Mouse (Mus musculus) embryo, embryonic 10 days (tissue): ENCODE measurements around the gene Sf3b3.
A peak's percentile ranks its signal among the peaks of the same experiment; 100 is the strongest.

Experiments
- DNase-seq: peaks from one replicate; pipeline ENCODE4 v3.0.0-alpha.2; 2015; ENCODE audit warnings: low spot score

Sf3b3 gene

DNA sequence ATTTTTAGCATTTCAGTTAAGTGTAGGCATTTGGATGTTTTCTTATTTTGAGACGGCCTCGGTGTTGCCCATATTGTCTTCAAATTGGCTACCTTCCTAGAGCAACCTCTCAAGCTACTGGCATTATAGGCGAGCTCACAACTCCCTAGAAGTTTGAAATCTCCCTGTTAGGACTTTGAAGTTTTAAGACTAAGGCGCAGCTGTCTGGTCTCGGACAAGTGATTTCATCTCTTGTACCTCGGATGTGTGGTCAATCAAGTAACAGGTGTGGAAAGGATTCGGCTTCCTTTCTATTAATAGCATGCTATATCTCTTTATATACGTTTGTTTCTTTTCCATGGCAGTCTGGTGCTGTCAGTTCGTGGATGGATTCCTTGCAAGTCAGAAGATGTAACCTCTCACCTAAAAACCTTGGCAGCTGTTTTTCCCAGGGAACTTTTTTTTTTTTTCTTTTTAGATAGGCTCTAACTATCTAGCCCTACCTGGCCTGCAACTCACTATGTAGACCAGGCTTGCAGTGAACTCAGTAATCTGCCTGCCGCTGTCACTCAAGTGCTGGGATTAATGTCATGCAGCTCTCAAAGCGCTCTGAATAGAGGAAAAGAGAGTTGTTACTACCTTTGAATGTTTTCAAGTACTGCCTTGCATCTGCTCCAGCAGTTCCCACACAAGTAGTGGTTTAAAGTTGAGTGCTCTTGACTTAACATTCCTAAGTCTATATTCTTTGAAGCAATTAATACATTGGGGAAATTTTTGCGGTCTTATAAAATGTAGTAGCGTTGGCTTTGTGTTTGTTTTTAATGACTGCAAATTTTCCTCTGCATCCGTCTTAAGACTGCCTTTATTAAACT lies 1.3 kb upstream of the Sf3b3 start:
- DNase-seq, result no peak

DNA sequence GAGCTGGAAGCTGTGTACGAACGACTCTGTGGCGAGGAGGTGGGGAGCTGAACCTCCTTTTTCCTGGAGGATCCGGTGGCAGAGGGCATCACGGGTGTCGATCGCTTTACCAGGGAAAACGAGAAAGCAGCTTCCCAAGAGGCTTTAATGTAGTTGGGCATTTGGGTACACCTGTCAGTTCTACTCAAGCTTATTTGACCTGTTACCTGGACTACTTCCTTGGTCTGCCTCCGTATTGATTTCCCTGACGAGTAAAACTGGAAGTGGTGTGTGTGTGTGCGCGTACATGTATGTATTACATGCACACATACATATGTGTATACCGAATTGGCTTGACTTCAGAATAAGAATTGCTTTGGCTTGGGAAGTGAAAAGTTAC lies 573 bp upstream of the Sf3b3 start:
- DNase-seq, result no peak

DNA sequence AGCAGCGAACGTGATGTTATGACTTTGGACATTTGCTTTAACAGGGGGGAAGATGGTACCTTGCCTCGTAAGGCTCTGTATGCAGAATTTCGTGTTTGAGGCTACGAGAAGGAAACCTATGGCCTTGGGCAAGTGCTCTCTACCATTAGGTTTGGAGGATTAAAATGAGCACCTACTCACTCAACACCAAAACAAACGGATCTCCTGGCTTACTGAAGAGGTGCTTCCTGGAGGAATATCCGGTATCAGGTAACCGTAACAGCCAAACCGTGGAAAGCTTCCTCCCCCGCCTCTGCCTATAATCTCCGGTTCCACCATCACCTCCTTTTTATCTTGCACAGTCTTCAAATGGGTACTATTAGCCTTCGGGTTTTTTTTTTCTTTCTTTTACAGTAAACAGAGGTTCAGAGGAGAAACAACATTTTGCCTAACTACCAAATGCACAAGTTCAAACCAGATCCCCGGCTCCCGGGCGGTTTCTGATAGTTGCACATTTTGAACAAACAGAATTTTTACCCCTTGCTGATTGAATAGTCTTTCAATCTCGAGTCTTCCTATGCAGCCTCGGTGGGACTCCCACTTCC lies 674 bp downstream of the Sf3b3 start:
- peak; percentile 28 for DNase-seq

DNA sequence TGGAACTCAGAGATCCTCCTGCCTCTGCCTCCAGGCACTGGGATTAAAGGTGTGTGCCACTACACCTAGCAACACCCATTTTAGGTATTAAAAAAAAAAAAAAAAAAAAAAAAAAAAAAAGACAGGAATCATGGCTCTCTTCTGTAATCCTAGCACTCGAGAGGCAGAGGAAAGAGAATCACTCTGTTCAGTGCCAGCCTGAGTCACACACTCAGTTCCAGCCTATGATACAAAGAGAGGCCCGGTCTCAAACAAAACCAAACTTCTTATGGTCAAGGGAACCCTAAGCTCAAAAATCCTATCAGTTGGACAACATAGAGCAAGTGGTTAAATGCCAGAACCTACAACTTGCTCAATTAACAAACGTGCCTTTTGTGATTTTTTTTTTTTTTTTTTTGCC lies 1.6 kb downstream of the Sf3b3 start:
- DNase-seq, result no peak

DNA sequence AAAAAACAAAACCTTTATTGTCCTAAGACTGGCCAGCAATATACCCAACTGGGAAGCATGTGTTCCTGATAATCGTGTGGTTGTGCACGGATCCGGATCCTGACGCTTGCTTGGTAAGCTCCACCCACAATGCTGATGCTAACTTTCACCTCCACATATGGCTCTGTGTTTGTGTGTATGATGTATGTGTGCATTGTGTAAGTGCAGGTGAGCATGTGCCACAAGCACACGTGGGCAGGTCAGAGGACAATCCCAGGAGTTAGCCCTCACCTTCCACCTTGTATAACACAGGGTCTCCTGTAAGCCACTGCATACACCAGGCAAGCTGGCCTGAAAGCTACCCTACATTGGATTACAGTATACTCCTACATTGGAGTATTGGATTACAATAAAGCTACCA lies 3.4 kb downstream of the Sf3b3 start:
- no peak for DNase-seq

DNA sequence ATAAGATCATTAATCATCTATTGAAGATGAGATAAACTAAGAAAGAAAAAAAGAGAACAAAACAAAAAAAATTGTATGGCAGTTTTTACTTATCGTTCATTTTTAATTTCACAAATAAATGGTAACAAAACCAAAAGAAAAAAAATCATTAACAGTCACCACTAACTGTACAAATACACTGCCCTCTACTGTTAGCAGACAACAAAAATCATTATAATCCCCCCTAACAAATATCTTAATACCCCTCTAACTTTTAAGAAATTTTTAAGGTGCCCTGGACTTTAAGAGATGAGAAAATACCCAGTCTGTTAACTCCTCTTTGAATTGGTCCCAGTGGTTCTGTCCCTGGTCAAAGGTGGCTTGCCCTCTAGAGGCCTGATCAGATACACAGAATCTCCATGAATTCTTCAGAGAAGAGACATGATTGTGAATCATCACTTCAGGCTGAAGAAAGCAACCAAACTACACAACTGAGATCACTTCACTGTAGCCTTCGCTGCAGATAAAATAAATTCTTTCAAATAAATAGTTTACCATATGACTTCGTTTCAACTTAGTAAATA lies 4.5 kb downstream of the Sf3b3 start:
- DNase-seq, result no peak

DNA sequence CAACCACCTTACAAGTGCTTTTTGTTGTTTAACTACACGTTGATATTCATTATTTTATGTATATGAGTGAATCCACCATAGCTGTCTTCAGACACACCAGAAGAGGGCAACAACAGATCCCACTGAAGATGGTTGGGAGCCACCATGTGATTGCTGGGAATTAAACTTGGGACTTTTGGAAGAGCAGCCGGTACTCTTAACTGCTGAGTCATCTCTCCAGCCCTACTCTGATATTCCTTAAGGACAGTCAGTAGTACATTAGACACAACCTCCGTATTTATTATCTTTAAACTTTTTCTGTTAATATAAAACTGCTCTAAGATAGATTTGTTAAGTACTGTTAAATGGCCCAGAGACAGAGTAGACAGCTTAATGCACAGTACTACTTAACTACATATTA lies 14.6 kb downstream of the Sf3b3 start:
- no peak for DNase-seq

DNA sequence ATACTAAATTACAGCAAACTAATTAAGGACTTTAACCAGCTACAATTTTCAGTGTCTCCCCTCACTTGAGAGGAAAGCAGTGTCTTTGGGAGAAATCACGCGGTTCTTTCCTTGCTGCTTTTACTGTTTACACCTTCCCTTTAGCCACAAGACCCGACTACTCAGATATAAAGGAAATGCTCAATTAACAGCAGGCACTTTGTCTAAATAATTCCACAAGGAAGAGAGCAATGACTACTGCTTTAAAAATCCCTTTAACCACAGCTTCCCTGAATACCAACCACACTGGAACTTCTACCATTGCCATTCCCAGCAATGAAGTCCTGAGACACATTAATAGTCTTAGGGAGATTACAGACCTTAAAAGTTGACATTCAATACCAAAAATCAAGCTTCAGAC lies 18.1 kb downstream of the Sf3b3 start:
- no peak for DNase-seq

DNA sequence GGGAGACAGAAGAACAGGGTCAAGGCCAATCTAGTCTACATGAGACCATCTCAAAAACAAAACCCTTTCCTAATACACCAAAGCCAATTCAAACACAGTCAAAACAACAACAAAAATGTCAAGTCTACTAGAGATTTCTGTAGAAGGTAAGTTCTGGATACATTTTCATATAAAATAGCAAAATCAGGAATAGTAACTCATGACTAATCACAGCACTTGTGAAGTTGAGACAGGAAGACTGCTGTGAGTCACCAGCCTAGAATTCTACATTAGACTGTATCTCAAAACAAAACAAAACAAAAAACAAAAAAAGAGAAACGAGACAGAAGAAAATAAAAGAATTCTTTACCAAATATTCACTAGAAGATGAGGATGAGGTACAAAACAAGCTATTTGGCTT lies 21.7 kb downstream of the Sf3b3 start:
- DNase-seq, result no peak

DNA sequence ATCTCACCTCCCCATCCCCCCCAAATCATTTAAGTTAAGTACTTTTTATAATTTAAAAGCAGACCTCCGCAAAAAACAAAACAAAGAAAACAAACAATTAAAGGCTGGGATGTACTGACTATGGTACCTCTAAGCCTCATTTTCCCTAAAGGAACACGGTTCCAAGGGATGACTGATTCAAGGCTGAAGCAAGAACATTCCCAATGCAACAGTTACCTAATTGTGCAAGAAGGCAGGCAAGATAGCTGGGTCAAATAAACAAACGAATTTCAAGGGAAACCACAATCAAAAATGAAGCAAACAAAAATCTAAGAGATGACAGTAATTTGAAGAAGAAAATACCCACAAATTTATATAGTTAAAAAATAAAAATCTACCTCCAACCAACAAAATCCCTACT lies 24.6 kb downstream of the Sf3b3 start:
- DNase-seq, result no peak

DNA sequence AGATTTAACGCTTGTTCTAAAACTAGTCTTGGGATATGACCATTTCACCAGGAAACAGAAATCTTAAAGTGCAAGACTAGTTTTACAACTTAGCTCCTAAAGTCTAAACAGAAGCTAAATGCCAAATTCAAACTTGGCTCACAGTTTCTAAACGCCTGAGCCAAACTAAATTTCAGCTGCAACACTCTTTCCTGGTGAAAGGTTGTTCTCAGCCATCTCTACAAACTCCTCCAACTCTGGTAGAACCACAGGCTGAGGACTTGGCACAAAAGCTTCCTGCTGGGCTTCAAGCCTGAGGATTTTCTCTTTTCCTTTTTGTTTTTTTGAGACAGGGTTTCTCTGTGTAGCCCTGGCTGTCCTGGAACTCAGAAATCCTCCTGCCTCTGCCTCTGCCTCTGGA lies 26.3 kb downstream of the Sf3b3 start:
- no peak for DNase-seq

DNA sequence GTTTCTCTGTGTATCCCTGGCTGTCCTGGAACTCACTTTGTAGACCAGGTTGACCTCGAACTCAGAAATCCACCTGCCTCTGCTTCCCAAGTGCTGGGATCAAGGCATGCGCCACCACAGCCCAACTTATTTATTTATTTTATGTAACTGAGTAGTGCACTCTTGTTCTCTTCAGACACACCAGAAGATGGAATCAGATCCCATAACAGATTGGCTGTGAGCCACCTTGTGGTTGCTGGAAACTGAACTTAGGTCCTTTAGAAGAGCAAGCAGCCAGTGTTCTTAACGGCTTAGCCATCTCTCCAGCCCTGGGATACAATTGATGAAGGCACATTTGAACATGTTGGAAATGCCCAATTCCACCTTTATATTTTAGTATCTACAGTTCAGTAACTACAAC lies 28.0 kb downstream of the Sf3b3 start:
- no peak for DNase-seq

DNA sequence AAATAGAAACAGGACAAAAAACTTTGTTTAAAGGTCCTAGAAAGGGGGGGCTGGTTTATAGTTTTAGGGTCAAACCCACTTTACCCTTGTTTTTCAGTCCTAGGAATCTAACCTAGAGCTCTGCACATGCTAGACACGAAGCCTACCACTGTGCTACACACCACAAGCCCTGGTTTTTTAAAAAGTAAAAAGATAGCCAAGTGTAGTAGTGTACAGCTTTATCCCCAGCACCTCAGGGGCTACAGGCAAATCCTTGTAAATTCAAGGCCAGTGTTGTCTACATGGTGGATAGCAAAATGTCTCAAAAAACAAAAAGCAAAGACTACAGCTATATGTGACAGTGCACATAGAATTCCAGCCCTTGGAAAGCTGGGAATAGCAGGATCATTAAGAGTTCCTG lies 29.6 kb downstream of the Sf3b3 start:
- DNase-seq, result no peak

DNA sequence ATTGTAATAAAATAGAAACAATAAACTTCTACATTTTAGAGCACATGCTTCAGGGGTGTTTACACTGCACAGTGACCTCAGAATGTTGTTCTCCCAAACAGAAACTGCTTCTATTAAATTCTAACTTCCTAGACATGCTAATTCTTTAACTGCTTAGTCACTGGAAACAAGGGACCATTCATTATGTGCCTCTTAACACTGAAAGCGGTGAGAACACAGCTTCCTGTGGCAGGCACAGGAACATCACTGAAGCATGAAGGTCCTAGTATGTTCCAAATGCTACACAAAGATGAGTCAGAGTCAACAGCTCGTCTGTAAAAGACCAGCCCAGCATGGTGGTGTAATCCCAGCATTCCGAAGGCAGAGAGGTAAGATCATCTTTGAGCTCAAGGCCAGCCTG lies 31.3 kb downstream of the Sf3b3 start:
- DNase-seq, result no peak

DNA sequence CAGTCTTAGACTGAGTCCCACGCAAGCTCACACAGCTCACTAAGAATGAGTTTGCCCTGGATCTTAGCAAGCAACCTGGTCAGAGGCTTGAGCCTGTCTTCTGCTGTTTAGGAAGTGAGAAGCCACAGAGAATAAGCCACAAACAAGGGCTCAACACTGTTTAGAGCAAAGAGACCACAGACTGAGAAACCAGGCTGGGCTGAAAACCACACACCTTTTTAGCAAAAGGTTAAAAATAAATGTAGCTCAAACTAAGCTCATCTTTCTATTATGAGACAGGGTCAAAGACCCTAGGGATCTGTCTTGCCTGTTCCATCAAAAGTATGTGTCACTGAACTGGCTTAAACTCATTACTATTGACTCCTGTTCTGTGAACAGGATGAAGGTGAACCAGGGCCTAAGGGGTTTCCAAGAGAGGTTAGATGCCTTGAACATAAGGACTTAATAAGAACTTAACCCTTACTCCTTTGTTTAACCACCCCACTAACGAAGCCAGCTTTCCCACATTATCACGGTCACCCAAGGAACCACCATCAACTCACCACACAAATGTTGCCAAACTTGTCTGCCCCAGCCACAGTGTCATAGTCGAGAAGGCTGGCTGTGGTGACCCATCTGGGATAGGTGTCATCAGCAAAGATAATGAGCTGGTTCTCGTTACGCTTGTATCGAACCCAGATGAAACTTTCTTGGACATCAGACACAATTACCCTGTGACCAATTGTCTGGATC lies 33.3 kb downstream of the Sf3b3 start:
- no peak for DNase-seq

DNA sequence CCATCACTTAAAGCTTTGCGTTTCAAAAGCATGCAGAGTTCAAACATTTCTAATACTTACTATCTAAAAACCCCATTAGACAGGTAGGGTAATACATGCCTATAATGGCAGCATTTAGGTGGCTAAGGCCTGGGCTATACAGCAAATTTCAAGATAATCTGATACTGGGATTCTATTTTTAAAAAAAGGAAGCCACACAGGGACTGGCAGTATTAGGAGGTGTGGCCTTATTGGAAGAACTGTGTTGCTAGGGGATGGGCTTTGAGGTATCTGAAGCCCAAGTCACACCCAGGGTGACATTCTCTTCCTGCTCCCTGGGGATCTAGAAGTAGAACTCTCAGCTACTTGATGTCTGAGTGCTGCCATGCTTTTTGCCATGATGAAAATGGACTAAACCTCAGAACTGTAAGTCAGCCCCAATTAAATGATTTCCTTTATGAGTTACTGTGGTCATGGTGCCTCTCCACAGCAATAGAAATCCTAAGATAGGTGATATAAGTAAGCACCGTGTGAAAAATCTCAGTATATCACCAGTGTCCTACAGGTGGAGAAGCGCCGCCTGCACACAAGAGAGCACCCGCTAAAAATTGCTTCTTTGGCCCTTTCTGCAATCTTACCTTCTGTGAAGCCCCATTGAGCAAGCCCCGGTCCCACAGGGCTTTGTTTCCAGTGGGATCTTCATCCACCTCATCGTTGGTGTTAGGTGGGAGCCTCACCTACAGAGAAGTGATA lies 34.1 kb downstream of the Sf3b3 start:
- no peak for DNase-seq

DNA sequence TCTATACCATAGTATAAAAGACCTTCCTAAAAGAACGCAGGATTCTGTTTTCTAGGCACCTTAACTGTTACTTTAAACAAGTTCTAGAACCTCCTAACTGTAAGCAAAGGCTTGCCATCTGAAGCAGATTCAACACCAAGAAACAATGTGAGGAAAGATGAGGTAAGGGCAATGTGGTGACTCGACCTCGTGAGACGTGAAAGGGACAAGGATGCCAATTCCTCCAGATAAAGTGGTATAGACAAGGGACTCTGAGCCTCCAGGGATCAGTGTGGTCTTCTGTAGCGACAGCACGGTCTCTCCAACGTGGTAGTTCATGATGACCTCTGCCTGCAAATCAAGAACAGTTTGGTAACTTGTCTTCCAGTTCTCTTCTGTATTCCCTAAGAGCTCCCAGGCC lies 34.8 kb downstream of the Sf3b3 start:
- DNase-seq, result no peak

DNA sequence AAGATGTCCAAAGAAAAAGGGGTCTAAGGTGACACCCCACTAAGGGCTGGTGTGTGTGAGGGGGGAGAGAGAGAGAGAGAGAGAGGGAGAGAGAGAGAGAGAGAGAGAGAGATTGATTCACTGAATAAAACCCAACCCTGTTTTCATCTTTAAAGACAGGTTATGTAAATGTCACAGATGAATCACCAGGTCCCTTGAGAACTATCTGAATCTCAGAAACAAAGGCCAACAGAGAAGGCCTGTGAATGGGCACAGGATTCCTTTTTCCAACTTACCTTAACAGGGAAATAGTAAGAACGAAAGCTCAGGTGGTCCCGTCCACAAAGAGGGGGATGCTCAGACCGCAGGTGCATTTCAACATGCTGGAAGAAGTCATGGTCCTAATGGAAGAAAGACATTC lies 35.5 kb downstream of the Sf3b3 start:
- no peak for DNase-seq

DNA sequence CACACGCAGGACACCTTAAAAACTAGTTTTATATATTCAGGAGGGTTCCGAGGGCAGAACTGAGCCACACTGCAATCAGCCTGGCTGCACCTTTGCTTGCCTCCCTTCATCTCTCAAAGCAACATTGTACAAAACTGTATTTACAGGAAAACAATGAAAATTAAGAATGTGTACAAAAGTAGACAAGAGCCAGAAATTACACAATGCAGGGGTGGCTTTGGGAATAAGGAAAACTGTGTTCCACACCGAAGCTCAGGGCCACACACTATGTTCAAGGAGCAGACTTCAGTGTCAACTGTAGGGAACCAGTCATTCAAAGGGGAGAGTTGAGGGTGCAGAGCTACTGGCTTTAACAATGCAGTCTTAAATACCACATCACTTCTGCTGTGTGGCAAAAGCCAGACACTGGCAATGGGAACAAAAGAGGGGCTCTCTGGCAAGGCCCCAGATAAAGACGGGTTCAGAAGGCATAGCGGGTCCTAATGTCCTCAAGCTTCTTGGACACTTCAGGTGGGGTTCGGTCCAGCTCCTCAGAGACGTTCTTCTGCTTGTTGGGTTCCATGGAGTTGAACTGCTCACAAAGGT lies 36.0 kb downstream of the Sf3b3 start:
- DNase-seq, result no peak

DNA sequence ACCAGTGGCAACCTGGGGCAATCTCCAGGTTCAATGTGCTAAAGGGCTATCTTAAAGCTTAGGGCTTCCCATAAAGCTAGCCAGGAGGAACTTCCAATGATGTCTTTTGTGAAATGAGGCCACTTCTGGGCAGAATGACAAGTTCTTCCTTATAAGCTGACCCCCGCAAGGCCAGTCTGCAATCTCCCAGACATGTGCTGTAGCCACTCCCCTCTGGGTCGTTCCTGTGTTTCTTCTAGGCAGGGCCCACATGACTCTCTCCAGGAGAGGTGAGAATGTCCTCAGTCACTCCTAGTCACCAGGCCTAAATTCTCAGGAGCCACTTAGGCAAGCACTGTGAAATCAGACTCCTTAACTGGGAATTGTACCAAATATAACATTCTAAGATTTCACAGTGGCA lies 36.8 kb downstream of the Sf3b3 start:
- no peak for DNase-seq

DNA sequence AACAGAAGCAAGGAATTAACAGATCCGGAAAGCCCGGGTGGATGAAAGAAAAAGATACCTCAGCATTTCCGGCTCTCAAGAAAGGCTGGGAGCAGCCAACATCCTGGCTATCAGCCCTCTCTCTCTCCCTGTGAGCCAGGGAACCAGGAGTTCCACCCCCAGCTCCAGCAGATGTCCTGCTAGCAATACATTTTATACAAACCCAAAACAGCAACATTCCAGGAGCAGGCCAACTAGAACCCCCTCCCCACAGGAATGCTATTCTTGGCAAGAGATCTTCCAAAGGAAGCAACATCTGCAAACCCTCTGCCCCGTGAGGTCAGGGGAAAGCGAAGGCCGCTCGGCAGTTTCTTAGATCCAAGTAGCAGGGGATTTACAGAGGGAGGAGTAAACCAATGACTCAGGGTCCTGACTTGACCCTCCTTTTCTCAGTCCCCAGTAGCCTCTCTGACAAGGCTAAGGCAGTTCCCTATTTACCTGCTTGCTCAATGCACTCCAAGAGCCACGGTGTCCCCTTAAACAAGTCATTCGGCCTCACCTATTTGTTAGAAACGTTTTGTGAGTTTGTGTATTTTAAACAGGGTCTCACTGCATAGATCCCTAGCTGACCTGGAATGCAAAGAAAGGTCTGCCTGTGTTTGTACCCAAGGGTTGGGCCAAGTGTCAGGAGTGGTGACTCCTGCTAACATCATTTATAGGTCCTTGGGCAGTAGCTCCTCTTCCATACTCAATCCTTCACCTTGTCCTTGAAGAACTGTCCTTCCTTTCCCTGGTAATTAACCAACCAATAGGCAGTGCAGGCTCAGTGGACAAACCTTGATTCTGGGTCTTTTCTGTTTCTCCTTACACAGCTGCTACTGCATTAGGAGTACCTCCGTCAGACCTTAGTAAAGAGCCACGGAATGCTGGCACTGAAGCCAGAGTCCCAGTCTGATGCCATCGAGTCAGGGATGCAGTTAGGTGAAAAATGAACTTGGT lies 37.8 kb downstream of the Sf3b3 start:
- peak; percentile 35 for DNase-seq
